9 mouse cellular contexts compared by ENCODE assay signal in the genomic region with DNA sequence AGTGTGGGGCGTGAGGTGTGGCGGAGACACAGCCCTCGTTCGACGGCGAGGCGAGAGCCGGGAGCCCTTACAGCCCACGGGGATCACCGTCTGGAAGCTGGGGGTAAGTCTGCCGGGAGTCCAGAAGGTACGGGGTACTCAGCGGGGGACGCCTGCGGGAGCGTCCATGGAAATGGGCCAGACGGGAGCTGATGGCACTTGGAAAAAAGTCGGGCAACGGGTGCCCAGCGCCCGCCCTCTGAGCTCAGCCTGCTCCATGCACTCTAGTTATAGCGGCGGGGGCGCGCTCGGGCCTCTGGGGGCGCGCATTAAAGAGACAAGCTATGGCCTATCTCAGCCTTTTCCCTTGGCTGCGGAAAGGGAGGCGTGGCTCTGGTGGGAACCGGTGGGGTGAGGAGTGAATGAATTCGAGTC. TPM values are rescaled to one million over a fixed set of nuclear protein-coding genes. Genes with fewer than 3 reads are reported as not detected.
DNase-seq lines count a peak whose midpoint lies in the region; ATAC-seq lines count a peak whose summit lies in the region.
"Had no signal": no experiment of that assay in that cellular context is flagged by ENCODE, and none has a peak within 500 bp of the region (broad histone marks: within the 10 kb centered on the region; RNA-seq: fewer than 3 reads in every experiment).

Gene Tfap2e (minus strand): TSS at position 240 of the 414 bp plus-strand sequence.

- no peak for ATAC-seq in hindbrain, embryonic 14.5 days (ENCODE audit: low FRiP score)
- ATAC-seq in liver, embryonic 16.5 days (ENCODE audit: low read depth) = no peak

- peak; percentile 25 for DNase-seq in kidney, adult 18-20 months
- no peak for DNase-seq in kidney, adult 9 months
- peak; percentile 71 for DNase-seq in embryonic facial prominence, embryonic 10.5 days (ENCODE audit: low spot score)
- peak; percentile 54 for DNase-seq in hindbrain, embryonic 14.5 days (ENCODE audit: low spot score)
- DNase-seq in retina, postnatal 7 days (ENCODE audit: low read depth, low spot score) = peak; percentile 35
- DNase-seq in right cerebral cortex, adult 18-20 months = no peak
- DNase-seq in cerebellum, adult 11 months = no peak

- peak within 1 kb of the TSS; percentile 47 for H3K4me2 ChIP-seq in hindbrain, embryonic 14.5 days (replicated peaks)
- peak within 1 kb of the TSS; percentile 31 for H3K4me2 ChIP-seq in liver, embryonic 16.5 days (ENCODE audit: low read depth, low read length)

- H3K9me3 ChIP-seq in embryonic facial prominence, embryonic 10.5 days = no peaks in the 10 kb centered on the region
- no peaks in the 10 kb centered on the region for H3K9me3 ChIP-seq in hindbrain, embryonic 14.5 days (ENCODE audit: control insufficient read depth, low read length)
- H3K9me3 ChIP-seq in liver, embryonic 16.5 days (replicated peaks; ENCODE audit: control insufficient read depth, low read length) = no peaks in the 10 kb centered on the region

- H3K4me3 ChIP-seq in embryonic facial prominence, embryonic 10.5 days = peak within 1 kb of the TSS; percentile 41
- H3K4me3 ChIP-seq in hindbrain, embryonic 14.5 days (replicated peaks; ENCODE audit: low read length) = peak within 1 kb of the TSS; percentile 11
- H3K4me3 ChIP-seq in liver, embryonic 16.5 days (ENCODE audit: low read depth, low read length) = peak within 1 kb of the TSS; percentile 34

- H3K9ac ChIP-seq in hindbrain, embryonic 14.5 days = no peak within 1 kb of the TSS
- no peak within 1 kb of the TSS for H3K9ac ChIP-seq in liver, embryonic 16.5 days (ENCODE audit: low read depth, low read length)

- H3K4me1 ChIP-seq in embryonic facial prominence, embryonic 10.5 days = peaks cover 37% of the 10 kb centered on the region
- peaks cover 4% of the 10 kb centered on the region; the same call in 1 of the 2 replicates for H3K4me1 ChIP-seq in hindbrain, embryonic 14.5 days (replicated peaks; ENCODE audit: control insufficient read depth, insufficient read depth, low read length)
- H3K4me1 ChIP-seq in liver, embryonic 16.5 days (ENCODE audit: control insufficient read depth, low read depth, low read length) = no peaks in the 10 kb centered on the region; the same call in 1 of the 2 replicates

- H3K36me3 ChIP-seq in embryonic facial prominence, embryonic 10.5 days (replicated peaks) = no peaks in the 10 kb centered on the region
- no peaks in the 10 kb centered on the region for H3K36me3 ChIP-seq in hindbrain, embryonic 14.5 days (replicated peaks; ENCODE audit: control insufficient read depth, insufficient read depth)
- no peaks in the 10 kb centered on the region for H3K36me3 ChIP-seq in liver, embryonic 16.5 days (ENCODE audit: control insufficient read depth, insufficient read depth)
- H3K36me3 ChIP-seq: G1E had no signal

- 2% methylated on average over 32 of the region's 32 CpGs for WGBS in embryonic facial prominence, embryonic 10.5 days
- 2% methylated on average over 32 of the region's 32 CpGs for WGBS in hindbrain, embryonic 14.5 days
- 3% methylated on average over 32 of the region's 32 CpGs for WGBS in liver, embryonic 16.5 days (ENCODE audit: insufficient replicate concordance)

- peaks cover 94% of the 10 kb centered on the region for H3K27me3 ChIP-seq in embryonic facial prominence, embryonic 10.5 days (replicated peaks; ENCODE audit: low read depth, poor library complexity, severe bottlenecking)
- peaks cover 85% of the 10 kb centered on the region for H3K27me3 ChIP-seq in hindbrain, embryonic 14.5 days (ENCODE audit: control insufficient read depth, insufficient read depth, low read length)
- H3K27me3 ChIP-seq in liver, embryonic 16.5 days (ENCODE audit: control insufficient read depth, insufficient read depth, low read depth, low read length) = peaks cover 82% of the 10 kb centered on the region

- H3K27ac ChIP-seq in embryonic facial prominence, embryonic 10.5 days (replicated peaks) = peak within 1 kb of the TSS; percentile 55; the same call in 1 of the 2 replicates
- no peak within 1 kb of the TSS for H3K27ac ChIP-seq in hindbrain, embryonic 14.5 days
- H3K27ac ChIP-seq in liver, embryonic 16.5 days (ENCODE audit: low read length) = no peak within 1 kb of the TSS

RNA-seq across cellular contexts. Expression of gene Tfap2e, which starts in this region (rescaled TPM):
- polyA plus RNA-seq in embryonic facial prominence, embryonic 10.5 days (2016; fragmentation: Nextera tagmentation; extraction: Ambion mirVana) = 0.16 TPM in 1 of 2 replicates, not detected in the other
- 0.48 and 0.54 TPM in 2 replicates for polyA plus RNA-seq in hindbrain, embryonic 14.5 days (2014; fragmentation: Nextera tagmentation; extraction: Ambion mirVana)
- polyA plus RNA-seq in liver, embryonic 16.5 days (2015; fragmentation: Nextera tagmentation; extraction: Ambion mirVana) = not detected in 2 replicates
- polyA plus RNA-seq: G1E had no signal

Comparison
In these comparisons a context has a peak if more than half of its experiments do, and no peak if none do; other contexts are left out.
1. DNase-seq: peak in kidney, adult 18-20 months (single experiment) and retina, postnatal 7 days (single experiment); none in kidney, adult 9 months (single experiment), right cerebral cortex, adult 18-20 months (single experiment) and cerebellum, adult 11 months (single experiment).
2. Peak in DNase-seq, H3K4me3 ChIP-seq and H3K27ac ChIP-seq in embryonic facial prominence, embryonic 10.5 days; RNA of the gene not detected or under 1 TPM.
3. Peak in DNase-seq, H3K4me3 ChIP-seq and H3K4me2 ChIP-seq in hindbrain, embryonic 14.5 days; RNA of the gene not detected or under 1 TPM.
4. Peak in every context shown above with its lines, with median percentiles within 50 percentile points of each other: H3K4me3 ChIP-seq.